Comparison of ENCODE assay signal across 8 mouse cellular contexts in the genomic region with DNA sequence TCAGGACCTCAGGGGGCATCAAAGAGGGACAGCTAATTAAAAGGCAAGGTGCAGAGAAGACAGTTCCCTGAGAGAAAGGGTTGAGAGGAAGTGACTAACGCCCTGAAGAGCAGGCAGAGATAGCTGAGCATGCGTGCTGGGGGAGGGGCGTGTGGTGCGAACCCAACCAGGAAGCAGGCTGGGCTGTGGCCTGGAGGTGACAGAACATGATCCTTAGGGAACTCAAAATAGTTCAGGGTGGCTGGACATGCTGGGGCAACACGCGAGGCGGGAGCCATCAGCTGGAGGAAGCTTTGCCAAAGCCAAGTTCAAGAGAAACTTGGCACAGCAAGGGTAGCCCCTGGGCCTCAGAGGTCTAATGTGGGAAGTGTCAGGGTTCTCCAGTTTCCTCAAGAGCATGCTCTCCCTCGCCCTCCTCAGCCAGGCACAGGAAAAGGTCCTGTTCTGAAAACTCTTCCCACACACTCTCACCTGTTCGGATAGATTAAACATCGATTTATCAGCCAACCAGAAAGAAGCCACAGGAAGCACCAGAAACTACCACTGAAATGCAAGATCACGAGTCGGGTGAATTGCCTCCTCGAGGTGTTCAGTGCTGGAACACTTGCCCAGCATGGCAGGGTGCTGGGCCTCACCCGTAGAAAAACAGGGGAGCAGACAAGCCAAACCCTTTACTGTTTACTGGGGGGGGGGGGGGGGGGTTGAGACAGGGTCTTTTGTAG. TPM values are rescaled to one million over a fixed set of nuclear protein-coding genes. Genes with fewer than 3 reads are reported as not detected.
DNase-seq lines count a peak whose midpoint lies in the region; ATAC-seq and TF ChIP-seq lines count a peak whose summit lies in the region.
"Had no signal": no experiment of that assay in that cellular context is flagged by ENCODE, and none has a peak within 500 bp of the region (broad histone marks: within the 10 kb centered on the region; RNA-seq: fewer than 3 reads in every experiment).

No protein-coding gene starts in this region.

- H3K9ac ChIP-seq in ES-E14 (ENCODE audit: insufficient read depth, low read depth, low read length, poor library complexity, severe bottlenecking) = peak overlapping the region; percentile 29; the same call in 1 of the 2 replicates
- H3K9ac ChIP-seq in midbrain, embryonic 14.5 days (replicated peaks; ENCODE audit: low read length) = no peak overlapping the region
- H3K9ac ChIP-seq: hindbrain, embryonic 15.5 days had no signal

- H3K27me3 ChIP-seq in midbrain, embryonic 14.5 days (ENCODE audit: control insufficient read depth, insufficient read depth, low read length) = no peaks in the 10 kb centered on the region
- H3K27me3 ChIP-seq: hindbrain, embryonic 15.5 days had no signal

- H3K27ac ChIP-seq in ES-E14 (ENCODE audit: insufficient read depth, low read depth, low read length, poor library complexity, severe bottlenecking) = peak overlapping the region; percentile 3; the same call in 1 of the 2 replicates
- no peak overlapping the region for H3K27ac ChIP-seq in midbrain, embryonic 14.5 days (replicated peaks; ENCODE audit: low read depth, low read length)
- H3K27ac ChIP-seq: hindbrain, embryonic 15.5 days had no signal

- H3K9me3 ChIP-seq in ES-E14 (ENCODE audit: control insufficient read depth, insufficient read depth, low read depth, low read length) = no peaks in the 10 kb centered on the region
- H3K9me3 ChIP-seq in midbrain, embryonic 14.5 days (ENCODE audit: control insufficient read depth, low read length) = no peaks in the 10 kb centered on the region
- H3K9me3 ChIP-seq: hindbrain, embryonic 15.5 days had no signal

- ATAC-seq in midbrain, embryonic 14.5 days (ENCODE audit: low FRiP score, low TSS enrichment) = no peak

- no peak overlapping the region for H3K4me2 ChIP-seq in midbrain, embryonic 14.5 days (ENCODE audit: low read length)
- H3K4me2 ChIP-seq: hindbrain, embryonic 15.5 days had no signal

- no peak overlapping the region for H3K4me3 ChIP-seq in ES-E14 (ENCODE audit: insufficient read depth in 1 of 2, low read depth in 1 of 2, low read length in 2 of 2, poor library complexity in 1 of 2, severe bottlenecking in 1 of 2)
- H3K4me3 ChIP-seq in midbrain, embryonic 14.5 days (replicated peaks; ENCODE audit: low read depth, low read length) = no peak overlapping the region
- H3K4me3 ChIP-seq: hindbrain, embryonic 15.5 days had no signal

- peak; percentile 44 for DNase-seq in ES-E14 (ENCODE audit: low read depth, low spot score)
- DNase-seq in adrenal gland, postnatal 36 days = peak; percentile 81 to 90
- peak; percentile 86 for DNase-seq in heart, adult 8-10 months (ENCODE audit: low spot score)
- peak; percentile 84 for DNase-seq in kidney, postnatal 14 days
- peak; percentile 85 for DNase-seq in lung, postnatal 14 days
- peak; percentile 82 to 91 for DNase-seq in spleen, postnatal 4 days (ENCODE audit: low spot score in 2 of 2)
- DNase-seq in midbrain, embryonic 14.5 days = no peak

- H3K36me3 ChIP-seq in ES-E14 (ENCODE audit: control insufficient read depth, insufficient read depth, low read length, poor library complexity, severe bottlenecking) = no peaks in the 10 kb centered on the region
- no peaks in the 10 kb centered on the region for H3K36me3 ChIP-seq in midbrain, embryonic 14.5 days (ENCODE audit: control insufficient read depth, insufficient read depth, low read length)
- H3K36me3 ChIP-seq: hindbrain, embryonic 15.5 days had no signal

- WGBS in midbrain, embryonic 14.5 days = 64% methylated on average over 14 of the region's 14 CpGs

- H3K4me1 ChIP-seq in ES-E14 (ENCODE audit: control insufficient read depth in 2 of 2, insufficient read depth in 2 of 2, low read length in 2 of 2, poor library complexity in 1 of 2) = peaks cover 2 to 14% of the 10 kb centered on the region in 2 experiments; a peak in 2 of 4 replicates
- H3K4me1 ChIP-seq in midbrain, embryonic 14.5 days (ENCODE audit: control insufficient read depth, insufficient read depth, low read length) = peaks cover 6% of the 10 kb centered on the region; the same call in 1 of the 2 replicates

- in situ Hi-C loops in ES-E14 (cut with MboI; ENCODE audit: low sequenced_read_pairs in 2 of 2, unreplicated experiment in 2 of 2) = no loop called here

TF ChIP-seq in ES-E14, 5 proteins besides CTCF, POLR2A, EP300 and RAD21:
- TF ChIP-seq ZC3H11A (IDR thresholded peaks at IDR 0.05; ENCODE audit: borderline replicate concordance, low read depth, low read length) = no peak
- TF ChIP-seq MAFK (IDR thresholded peaks at IDR 0.05; ENCODE audit: insufficient read depth, low read depth, low read length) = no peak
- no peak for TF ChIP-seq CHD2 (IDR thresholded peaks at IDR 0.05; ENCODE audit: low read depth, low read length)
- TF ChIP-seq HCFC1 (IDR thresholded peaks at IDR 0.05; ENCODE audit: borderline replicate concordance, insufficient read depth, low read length) = no peak
- TF ChIP-seq ZNF384 (IDR thresholded peaks at IDR 0.05; ENCODE audit: low read depth, low read length) = no peak

RNA-seq across cellular contexts. Expression of a gene that starts 3.2 kb away (rescaled TPM):
- 56.4 and 75.4 TPM in 2 replicates for total RNA-seq in ES-E14 (2012; rRNA removed)
- 10 to 100 TPM; 38.3 to 43.8 TPM for total RNA-seq in adrenal gland, postnatal 36 days (2021)
- total RNA-seq in heart, adult 8-10 months (2022) = 10 to 100 TPM; 12.1 to 16.8 (median 15.6) TPM
- 47.3 and 47.5 TPM in 2 replicates for polyA plus RNA-seq in midbrain, embryonic 14.5 days (2014; fragmentation: Nextera tagmentation; extraction: Ambion mirVana)

RNA-seq across cellular contexts. Expression of a gene that starts 35.2 kb away (rescaled TPM):
- total RNA-seq in ES-E14 (2012; rRNA removed) = 43.5 and 49.5 TPM in 2 replicates
- total RNA-seq in adrenal gland, postnatal 36 days (2021) = 100 to 1,000 TPM; 128 to 134 TPM
- 10 to 100 TPM; 59.5 to 64.7 (median 61.5) TPM for total RNA-seq in heart, adult 8-10 months (2022)
- polyA plus RNA-seq in midbrain, embryonic 14.5 days (2014; fragmentation: Nextera tagmentation; extraction: Ambion mirVana) = 64.0 and 70.4 TPM in 2 replicates

RNA-seq across cellular contexts. Expression of a gene that starts 50.1 kb away (rescaled TPM):
- total RNA-seq in ES-E14 (2012; rRNA removed) = 0.58 and 1.2 TPM in 2 replicates
- 1 to 10 TPM; 3.6 to 5.2 TPM for total RNA-seq in adrenal gland, postnatal 36 days (2021)
- total RNA-seq in heart, adult 8-10 months (2022) = 1 to 10 TPM; 1.6 to 2.5 (median 2.1) TPM
- polyA plus RNA-seq in midbrain, embryonic 14.5 days (2014; fragmentation: Nextera tagmentation; extraction: Ambion mirVana) = 0.96 and 2.4 TPM in 2 replicates
